Mouse (Mus musculus): ENCODE results near the gene Morn5. TPM values are rescaled to one million over a fixed set of nuclear protein-coding genes. Genes with fewer than 3 reads are reported as not detected.

The Morn5 gene
- total and polyA plus RNA-seq, 3 experiments = 0.81 to 1.3 TPM; not detected in 1

- H3K36me3 ChIP-seq (ENCODE audit: control insufficient read depth in 1 of 2, insufficient read depth in 2 of 2, low read length in 2 of 2) = peaks cover 0 to 3% of the 10 kb centered on the region in 2 experiments; a peak in 1 of 4 replicates
- no peaks in the 10 kb centered on the region for H3K79me2 ChIP-seq (ENCODE audit: control insufficient read depth, insufficient read depth, low read length, poor library complexity)
- H3K27ac ChIP-seq (ENCODE audit: control insufficient read depth, low read depth, low read length) = no peak overlapping the region
- H3K4me1 ChIP-seq (ENCODE audit: control insufficient read depth in 1 of 2, insufficient read depth in 2 of 2, low read length in 2 of 2) = no peaks in the 10 kb centered on the region
- H3K27me3 ChIP-seq (ENCODE audit: control insufficient read depth in 1 of 2, insufficient read depth in 2 of 2, low read length in 2 of 2) = no peaks in the 10 kb centered on the region
- no peaks in the 10 kb centered on the region for H3K9me3 ChIP-seq (replicated peaks; ENCODE audit: insufficient read depth, low read length)
- DNase-seq (ENCODE audit: low read depth, low spot score) = no peak
- TF ChIP-seq ZNF384 (IDR thresholded peaks at IDR 0.05; ENCODE audit: low read depth, low read length) = no peak
- no peak for TF ChIP-seq ZKSCAN1 (IDR thresholded peaks at IDR 0.05; ENCODE audit: low read depth, low read length)
- TF ChIP-seq MAZ (IDR thresholded peaks at IDR 0.05; ENCODE audit: low read depth, low read length) = no peak
- no peak for TF ChIP-seq GATA1 (IDR thresholded peaks at IDR 0.05; ENCODE audit: low read depth, low read length)
- TF ChIP-seq USF2 (IDR thresholded peaks at IDR 0.05; ENCODE audit: borderline replicate concordance in 1 of 2, insufficient read depth in 1 of 2, low read depth in 1 of 2, low read length in 2 of 2) = no peak
- no peak for TF ChIP-seq ETS1 (IDR thresholded peaks at IDR 0.05; ENCODE audit: low read depth, low read length)
- no peak for TF ChIP-seq MYB (IDR thresholded peaks at IDR 0.05; ENCODE audit: low read depth, low read length)
- no peak for TF ChIP-seq POLR2A (IDR thresholded peaks at IDR 0.05; ENCODE audit: control insufficient read depth in 1 of 2, insufficient read depth in 1 of 2, low read depth in 1 of 2, low read length in 2 of 2, poor library complexity in 1 of 2)
- no peak for TF ChIP-seq CTCF (IDR thresholded peaks at IDR 0.05 in 2 of 3, conservative IDR thresholded peaks at IDR 0.05 in 1 of 3; ENCODE audit: control insufficient read depth in 1 of 3, insufficient read depth in 1 of 3, low read depth in 2 of 3, low read length in 3 of 3, poor library complexity in 1 of 3, severe bottlenecking in 1 of 3)
- no peak for TF ChIP-seq NELFE (IDR thresholded peaks at IDR 0.05; ENCODE audit: low read depth, low read length)
- TF ChIP-seq UBTF (IDR thresholded peaks at IDR 0.05; ENCODE audit: borderline replicate concordance, insufficient read depth, low read depth, low read length) = no peak
- TF ChIP-seq SIN3A (IDR thresholded peaks at IDR 0.05; ENCODE audit: low read length) = no peak
- TF ChIP-seq ZC3H11A (IDR thresholded peaks at IDR 0.05; ENCODE audit: low read depth, low read length) = no peak
- no peak for TF ChIP-seq GABPA (IDR thresholded peaks at IDR 0.05; ENCODE audit: low read depth, low read length)
- no peak for TF ChIP-seq E2F4 (IDR thresholded peaks at IDR 0.05; ENCODE audit: borderline replicate concordance, low read depth, low read length)
- TF ChIP-seq RCOR1 (IDR thresholded peaks at IDR 0.05; ENCODE audit: low read depth, low read length) = no peak
- TF ChIP-seq MYC (IDR thresholded peaks at IDR 0.05; ENCODE audit: low read depth, low read length) = no peak
- no peak for TF ChIP-seq BHLHE40 (IDR thresholded peaks at IDR 0.05; ENCODE audit: borderline replicate concordance, low read depth, low read length)
- no peak for TF ChIP-seq POLR2AphosphoS2 (IDR thresholded peaks at IDR 0.05; ENCODE audit: low read length)
- no peak for TF ChIP-seq SMC3 (IDR thresholded peaks at IDR 0.05; ENCODE audit: low read depth, low read length)
- H3K4me3 ChIP-seq (ENCODE audit: control insufficient read depth in 1 of 2, insufficient read depth in 1 of 2, low read depth in 2 of 2, low read length in 2 of 2) = no peak overlapping the region
- no peak overlapping the region for H3K9ac ChIP-seq (ENCODE audit: control insufficient read depth, low read depth, low read length, poor library complexity, severe bottlenecking)
Measured at GRCm38 (mm10) chr2:36112632-36113031, 63.4 kb downstream of the Morn5 start.

GRCm38 (mm10) chr2:36126795-36127429, 77.7 kb downstream of the Morn5 start:
- Histone ChIP-seq H3K27me3 (ENCODE audit: control insufficient read depth in 1 of 2, insufficient read depth in 2 of 2, low read length in 2 of 2) (no peaks in the 10 kb centered on the region), H3K9ac (ENCODE audit: control insufficient read depth, low read depth, low read length, poor library complexity, severe bottlenecking) (no peak overlapping the region), H3K79me2 (ENCODE audit: control insufficient read depth, insufficient read depth, low read length, poor library complexity) (no peaks in the 10 kb centered on the region), H3K4me1 (ENCODE audit: control insufficient read depth in 1 of 2, insufficient read depth in 2 of 2, low read length in 2 of 2) (no peaks in the 10 kb centered on the region; a peak in 1 of 4 replicates), H3K4me3 (ENCODE audit: control insufficient read depth in 1 of 2, insufficient read depth in 1 of 2, low read depth in 2 of 2, low read length in 2 of 2) (no peak overlapping the region), H3K27ac (ENCODE audit: control insufficient read depth, low read depth, low read length) (no peak overlapping the region), H3K9me3 (replicated peaks; ENCODE audit: insufficient read depth, low read length) (no peaks in the 10 kb centered on the region), H3K36me3 (ENCODE audit: control insufficient read depth in 1 of 2, insufficient read depth in 2 of 2, low read length in 2 of 2) (peaks cover 0 to 17% of the 10 kb centered on the region in 2 experiments; a peak in 3 of 4 replicates)
- DNase-seq (ENCODE audit: low read depth, low spot score) = peak; percentile 51
- TF ChIP-seq CHD1 (IDR thresholded peaks at IDR 0.05; ENCODE audit: low read depth, low read length) (no peak), ZKSCAN1 (IDR thresholded peaks at IDR 0.05; ENCODE audit: low read depth, low read length) (no peak), ZNF384 (IDR thresholded peaks at IDR 0.05; ENCODE audit: low read depth, low read length) (no peak)
